Mouse (Mus musculus): ENCODE results near the gene Eef1akmt3. TPM values are rescaled to one million over a fixed set of nuclear protein-coding genes. Genes with fewer than 3 reads are reported as not detected.

Eef1akmt3 gene
- polyA plus RNA-seq, 1 experiment, result 0.38 TPM

GRCm38 (mm10) chr10:127056490-127056889 is 15.2 kb upstream of the Eef1akmt3 start:
- 85% methylated on average over 20 of the region's 20 CpGs for WGBS
- H3K4me1 ChIP-seq (ENCODE audit: control insufficient read depth, insufficient read depth, low read length), result 0 out of 2 replicates have a peak, but pooled peaks cover 2% of the 10 kb centered on the region
- H3K4me3 ChIP-seq (replicated peaks; ENCODE audit: extremely low read depth, low read depth, low read length), result no peak overlapping the region
- TF ChIP-seq POLR2A (IDR thresholded peaks at IDR 0.05; ENCODE audit: borderline replicate concordance, extremely low read depth, low read depth, low read length) (no peak), CTCF (IDR thresholded peaks at IDR 0.05; ENCODE audit: insufficient read depth, low read length) (no peak)
- DNase-seq, result no peak

GRCm38 (mm10) chr10:127055406-127055805 is 14.1 kb upstream of the Eef1akmt3 start:
- Histone ChIP-seq H3K4me3 (replicated peaks; ENCODE audit: extremely low read depth, low read depth, low read length) (no peak overlapping the region), H3K4me1 (ENCODE audit: control insufficient read depth, insufficient read depth, low read length) (0 out of 2 replicates have a peak, but pooled peaks cover 1% of the 10 kb centered on the region)
- WGBS, result 74% methylated on average over 8 of the region's 8 CpGs
- no peak for TF ChIP-seq CTCF (IDR thresholded peaks at IDR 0.05; ENCODE audit: insufficient read depth, low read length)
- no peak for TF ChIP-seq POLR2A (IDR thresholded peaks at IDR 0.05; ENCODE audit: borderline replicate concordance, extremely low read depth, low read depth, low read length)
- DNase-seq, result no peak

DNA sequence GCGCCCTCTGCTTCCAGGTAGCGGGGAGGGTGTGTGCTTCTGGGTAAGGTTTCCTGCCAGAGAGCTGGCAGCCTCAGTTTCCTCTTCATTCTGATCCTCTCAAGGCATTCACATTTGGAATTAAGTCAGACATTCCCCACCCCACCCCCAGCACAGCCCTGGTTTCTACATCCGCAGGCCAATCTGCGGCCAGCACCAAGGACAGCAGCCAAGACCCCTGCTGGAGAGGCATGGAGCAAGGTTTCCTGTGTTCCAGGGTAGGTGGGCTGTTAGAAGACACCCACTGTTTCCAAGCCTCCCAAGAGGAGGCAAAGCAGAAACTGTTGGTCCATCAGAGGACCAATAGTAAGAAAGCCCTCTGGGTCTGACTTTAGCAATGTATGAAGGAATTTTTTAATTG is 13.3 kb upstream of the Eef1akmt3 start:
- no peak for DNase-seq
- TF ChIP-seq POLR2A (IDR thresholded peaks at IDR 0.05; ENCODE audit: borderline replicate concordance, extremely low read depth, low read depth, low read length), result no peak
- TF ChIP-seq CTCF (IDR thresholded peaks at IDR 0.05; ENCODE audit: insufficient read depth, low read length), result no peak
- WGBS, result 72% methylated on average over 4 of the region's 4 CpGs
- Histone ChIP-seq H3K4me3 (replicated peaks; ENCODE audit: extremely low read depth, low read depth, low read length) (no peak overlapping the region), H3K4me1 (ENCODE audit: control insufficient read depth, insufficient read depth, low read length) (no peaks in the 10 kb centered on the region)

GRCm38 (mm10) chr10:127050119-127050474 is 8.8 kb upstream of the Eef1akmt3 start:
- H3K4me1 ChIP-seq (ENCODE audit: control insufficient read depth, insufficient read depth, low read length), result peaks cover 3% of the 10 kb centered on the region; the same call in 1 of the 2 replicates
- no peak overlapping the region for H3K4me3 ChIP-seq (replicated peaks; ENCODE audit: extremely low read depth, low read depth, low read length)
- 9% methylated on average over 10 of the region's 10 CpGs for WGBS
- no peak for TF ChIP-seq POLR2A (IDR thresholded peaks at IDR 0.05; ENCODE audit: borderline replicate concordance, extremely low read depth, low read depth, low read length)
- no peak for TF ChIP-seq CTCF (IDR thresholded peaks at IDR 0.05; ENCODE audit: insufficient read depth, low read length)
- DNase-seq, result no peak

GRCm38 (mm10) chr10:127049395-127050118 is 8.2 kb upstream of the Eef1akmt3 start:
- DNase-seq, result peak; percentile 17
- H3K4me3 ChIP-seq (replicated peaks; ENCODE audit: extremely low read depth, low read depth, low read length), result no peak overlapping the region
- 3% methylated on average over 29 of the region's 29 CpGs for WGBS
- peaks cover 3% of the 10 kb centered on the region; the same call in 1 of the 2 replicates for H3K4me1 ChIP-seq (ENCODE audit: control insufficient read depth, insufficient read depth, low read length)
- TF ChIP-seq CTCF (IDR thresholded peaks at IDR 0.05; ENCODE audit: insufficient read depth, low read length) (0 out of 2 replicates have a peak, but pooled peaks have one; percentile 7), POLR2A (IDR thresholded peaks at IDR 0.05; ENCODE audit: borderline replicate concordance, extremely low read depth, low read depth, low read length) (no peak)

DNA sequence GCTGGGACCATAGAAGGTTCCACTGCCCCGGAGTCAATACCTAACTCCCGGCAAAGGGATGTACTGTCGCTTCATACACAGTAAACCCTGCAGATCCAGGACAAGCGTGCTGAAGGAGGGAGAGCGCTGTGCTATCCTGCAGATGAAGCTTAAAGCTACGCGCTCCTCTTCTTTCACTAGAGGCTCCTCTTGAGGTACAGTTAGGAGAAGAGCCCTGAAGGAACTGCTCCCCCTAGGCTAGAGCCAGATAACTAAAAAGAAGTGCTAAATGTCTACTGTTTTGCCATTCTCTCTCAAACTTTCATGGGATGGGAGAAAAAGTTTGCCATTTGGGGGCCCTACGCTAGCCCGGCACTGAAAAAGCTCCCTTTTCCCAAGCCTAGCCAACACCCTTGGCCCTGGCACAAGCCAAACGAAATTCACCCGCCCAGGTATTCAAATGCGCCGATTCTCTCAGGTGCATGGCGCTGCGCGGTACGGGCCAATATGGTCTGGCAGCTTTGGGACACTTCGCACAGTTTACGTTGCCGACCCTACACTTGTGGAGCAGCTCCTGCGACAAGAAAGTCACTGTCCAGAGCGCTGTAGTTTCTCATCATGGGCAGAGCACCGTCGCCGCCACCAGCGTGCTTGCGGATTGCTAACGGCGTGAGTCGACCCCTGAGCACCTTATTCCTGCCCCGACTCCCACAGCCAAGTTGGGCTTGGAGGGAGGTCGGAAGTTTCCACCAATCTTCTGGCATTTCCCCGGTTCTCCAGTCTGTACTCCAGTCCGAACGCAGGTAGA is 7.5 kb upstream of the Eef1akmt3 start:
- peaks cover 3% of the 10 kb centered on the region; the same call in 1 of the 2 replicates for H3K4me1 ChIP-seq (ENCODE audit: control insufficient read depth, insufficient read depth, low read length)
- WGBS, result 6% methylated on average over 35 of the region's 35 CpGs
- H3K4me3 ChIP-seq (replicated peaks; ENCODE audit: extremely low read depth, low read depth, low read length), result no peak overlapping the region
- DNase-seq, result no peak
- TF ChIP-seq CTCF (IDR thresholded peaks at IDR 0.05; ENCODE audit: insufficient read depth, low read length) (no peak), POLR2A (IDR thresholded peaks at IDR 0.05; ENCODE audit: borderline replicate concordance, extremely low read depth, low read depth, low read length) (no peak)

- Histone ChIP-seq H3K4me3 (replicated peaks; ENCODE audit: extremely low read depth, low read depth, low read length) (no peak within 1 kb of the TSS), H3K4me1 (ENCODE audit: control insufficient read depth, insufficient read depth, low read length) (peaks cover 3% of the 10 kb centered on the region; the same call in 1 of the 2 replicates)
- 39% methylated on average over 5 of the region's 5 CpGs for WGBS
- no peak for DNase-seq
- no peak for TF ChIP-seq CTCF (IDR thresholded peaks at IDR 0.05; ENCODE audit: insufficient read depth, low read length)
- no peak for TF ChIP-seq POLR2A (IDR thresholded peaks at IDR 0.05; ENCODE audit: borderline replicate concordance, extremely low read depth, low read depth, low read length)
Observed at GRCm38 (mm10) chr10:127047954-127048353, 6.6 kb upstream of the Eef1akmt3 start, which contains the start of gene Cyp27b1. Gene Cyp27b1 (plus strand): TSS chr10:127048250.

DNA sequence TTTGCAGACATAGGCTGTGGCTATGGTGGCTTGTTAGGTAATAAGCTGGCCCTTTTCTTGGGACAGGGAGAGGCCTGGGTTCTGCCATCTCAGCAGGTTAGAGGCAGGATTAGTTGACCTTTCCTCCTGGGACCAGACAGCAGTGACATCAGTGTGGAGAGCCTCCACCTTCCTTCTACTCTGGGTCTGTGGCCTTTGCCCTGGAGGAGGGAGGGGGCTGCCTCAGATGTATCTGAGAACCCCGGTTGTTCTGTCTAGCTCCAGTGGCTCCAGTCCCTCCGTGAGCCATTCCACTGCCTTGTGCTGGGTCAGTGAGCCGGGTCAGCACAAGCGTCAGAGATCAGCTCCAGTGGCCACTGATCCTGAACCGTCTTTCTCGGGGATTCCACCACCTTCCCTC is 1.9 kb upstream of the Eef1akmt3 start:
- H3K4me1 ChIP-seq (ENCODE audit: control insufficient read depth, insufficient read depth, low read length), result 0 out of 2 replicates have a peak, but pooled peaks cover 3% of the 10 kb centered on the region
- DNase-seq, result no peak
- TF ChIP-seq CTCF (IDR thresholded peaks at IDR 0.05; ENCODE audit: insufficient read depth, low read length) (no peak), POLR2A (IDR thresholded peaks at IDR 0.05; ENCODE audit: borderline replicate concordance, extremely low read depth, low read depth, low read length) (no peak)
- H3K4me3 ChIP-seq (replicated peaks; ENCODE audit: extremely low read depth, low read depth, low read length), result no peak overlapping the region
- WGBS, result 89% methylated on average over 6 of the region's 6 CpGs

DNA sequence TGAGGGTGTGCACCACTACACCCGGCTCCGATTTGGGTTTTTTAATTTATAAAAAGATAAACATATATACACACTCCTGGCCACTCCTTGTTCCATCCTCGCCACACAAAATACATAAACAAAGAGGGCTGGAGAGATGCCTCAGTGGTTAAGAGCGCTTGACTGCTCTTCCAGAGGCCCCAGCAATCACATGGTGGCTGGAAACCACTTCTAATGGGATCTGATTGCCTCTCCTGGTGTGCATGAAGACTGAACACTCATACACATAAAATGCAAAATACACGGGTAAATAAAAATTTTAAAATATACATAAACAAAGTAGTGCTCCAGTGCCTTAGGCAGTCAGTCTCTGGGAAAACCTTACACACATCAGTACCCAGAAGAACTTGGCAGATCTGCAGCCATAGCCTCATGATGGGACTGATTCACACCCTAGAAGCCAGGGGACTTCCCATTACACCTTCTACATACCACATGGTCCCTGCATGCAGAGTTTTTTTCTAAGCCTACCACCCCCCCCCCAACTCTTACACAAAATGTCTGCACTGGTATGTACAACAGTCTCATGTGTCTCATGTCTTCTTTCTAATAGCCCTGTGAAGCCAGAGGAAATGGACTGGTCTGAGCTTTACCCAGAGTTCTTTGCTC is 1.3 kb upstream of the Eef1akmt3 start:
- Histone ChIP-seq H3K4me3 (replicated peaks; ENCODE audit: extremely low read depth, low read depth, low read length) (no peak overlapping the region), H3K4me1 (ENCODE audit: control insufficient read depth, insufficient read depth, low read length) (0 out of 2 replicates have a peak, but pooled peaks cover 3% of the 10 kb centered on the region)
- DNase-seq, result no peak
- TF ChIP-seq CTCF (IDR thresholded peaks at IDR 0.05; ENCODE audit: insufficient read depth, low read length) (no peak), POLR2A (IDR thresholded peaks at IDR 0.05; ENCODE audit: borderline replicate concordance, extremely low read depth, low read depth, low read length) (no peak)
- 7% methylated on average over 5 of the region's 5 CpGs for WGBS

All from lung, adult 2 months (tissue).